Mouse (Mus musculus) heart, adult 8-10 months (tissue): ENCODE data around the gene Bicra. TPM values are rescaled to one million over a fixed set of nuclear protein-coding genes. Genes with fewer than 3 reads are reported as not detected.

Experiments used
- DNase-seq: peaks from one replicate; pipeline ENCODE4 v3.0.0; 2022; ENCODE audit warnings: low spot score
- total RNA-seq, 4 experiments: library from RNA; stranded (reverse); gene quantifications; 2 replicates each; pipeline ENCODE4 v1.2.4; 2022

The Bicra gene
- total RNA-seq, 4 experiments from 2014 or later, result 5.7 to 8.6 (median 7.7) TPM

DNA sequence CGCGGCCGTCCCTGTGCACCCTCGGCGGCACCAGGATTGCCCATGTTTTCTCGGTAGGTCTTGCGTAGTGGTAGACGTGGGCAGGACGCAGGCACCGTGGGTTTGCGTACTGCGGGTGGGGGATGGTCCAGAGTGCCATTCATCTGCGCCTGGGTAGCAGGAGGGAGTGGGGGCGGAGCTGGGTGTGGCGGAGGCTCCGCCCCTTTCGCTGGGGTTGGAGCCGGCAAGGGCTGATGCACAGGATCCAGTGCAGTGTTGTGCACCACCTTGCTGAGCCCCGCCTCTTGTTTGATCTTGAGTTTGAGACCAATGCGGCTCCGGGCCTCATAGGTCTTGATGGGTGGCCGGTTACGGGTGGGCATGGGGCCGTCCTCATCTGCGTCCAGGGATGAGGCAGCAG lies 75.5 kb downstream of the Bicra start:
- DNase-seq, result no peak

DNA sequence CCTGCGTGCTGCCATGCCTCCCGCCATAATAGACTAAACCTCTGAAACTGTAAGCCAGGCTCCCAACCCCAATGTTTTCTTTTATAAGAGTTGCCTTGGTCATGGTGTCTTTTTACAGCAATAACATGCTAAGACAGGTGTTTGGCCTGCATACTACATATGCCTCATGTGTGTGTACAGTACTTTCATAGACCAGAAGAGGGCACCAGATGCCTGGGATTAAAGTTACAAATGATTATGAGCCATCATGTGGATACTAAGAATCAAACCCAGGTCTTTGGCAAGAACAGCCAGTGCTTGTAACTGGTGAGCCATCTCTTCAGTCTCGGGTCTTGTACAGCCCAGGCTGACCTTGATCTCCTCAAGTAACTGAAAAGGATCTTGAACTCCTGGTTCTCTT lies 78.0 kb downstream of the Bicra start:
- DNase-seq, result no peak

DNA sequence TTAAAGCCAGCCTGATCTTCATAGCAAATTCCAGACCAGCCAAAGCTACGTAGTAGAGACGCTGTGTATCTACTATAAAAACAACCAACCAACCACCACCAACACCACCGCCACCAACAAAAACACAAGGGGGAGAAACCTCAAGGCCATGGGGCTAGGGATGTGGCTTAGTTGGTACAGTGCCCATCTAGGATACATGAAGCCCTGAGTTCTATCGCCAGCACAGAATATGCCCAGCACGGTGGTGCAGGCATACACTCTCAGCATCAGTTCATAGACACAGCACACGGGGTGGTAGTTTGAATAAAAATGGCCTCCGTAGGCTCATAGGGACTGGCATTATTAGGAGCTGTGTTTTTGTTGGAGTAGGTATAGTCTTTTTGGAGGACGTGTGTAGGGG lies 79.4 kb downstream of the Bicra start:
- DNase-seq, result no peak

DNA sequence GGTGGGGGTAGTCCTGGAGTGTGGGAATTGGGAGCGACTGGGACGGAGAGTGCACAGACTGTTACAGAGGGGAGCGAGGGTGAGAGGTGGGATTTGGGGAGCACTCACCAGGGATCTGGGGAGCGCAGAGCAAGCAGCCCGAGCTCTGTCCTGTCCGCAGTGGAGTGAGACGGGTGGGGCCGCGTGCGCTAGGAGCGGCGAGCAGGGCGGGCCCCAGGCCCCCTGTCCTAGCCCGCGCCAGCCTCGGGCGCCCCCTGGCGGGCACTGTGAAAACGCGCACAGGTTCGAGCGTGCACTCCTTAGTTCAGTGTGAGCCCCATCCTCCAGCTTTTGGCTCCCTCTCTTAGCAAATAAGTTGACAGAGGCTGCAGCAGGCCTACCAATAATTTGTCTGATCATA lies 80.4 kb downstream of the Bicra start, which contains the start of gene Ehd2:
Gene Ehd2 (minus strand): TSS at position 256 of the 400 bp plus-strand sequence.
- peak; percentile 83 for DNase-seq

DNA sequence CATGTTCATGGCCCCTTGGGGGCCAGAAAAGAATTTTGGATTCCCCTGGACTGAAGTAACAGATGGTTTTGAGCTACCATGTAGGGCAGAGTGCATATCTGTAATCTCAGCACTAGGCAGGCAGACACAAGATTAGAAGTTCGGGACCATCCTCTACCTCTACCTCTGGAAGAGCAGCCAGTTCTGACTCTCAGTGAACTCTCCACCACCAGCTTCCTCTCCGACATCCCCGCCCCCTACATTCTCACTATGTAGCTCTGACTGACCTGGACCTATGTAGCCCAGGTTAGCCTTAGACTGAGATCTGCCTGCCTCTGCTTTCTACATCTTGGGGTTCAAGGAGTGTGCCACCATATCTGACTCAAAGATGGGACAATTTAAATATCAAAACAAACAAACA lies 81.2 kb downstream of the Bicra start:
- DNase-seq, result no peak

DNA sequence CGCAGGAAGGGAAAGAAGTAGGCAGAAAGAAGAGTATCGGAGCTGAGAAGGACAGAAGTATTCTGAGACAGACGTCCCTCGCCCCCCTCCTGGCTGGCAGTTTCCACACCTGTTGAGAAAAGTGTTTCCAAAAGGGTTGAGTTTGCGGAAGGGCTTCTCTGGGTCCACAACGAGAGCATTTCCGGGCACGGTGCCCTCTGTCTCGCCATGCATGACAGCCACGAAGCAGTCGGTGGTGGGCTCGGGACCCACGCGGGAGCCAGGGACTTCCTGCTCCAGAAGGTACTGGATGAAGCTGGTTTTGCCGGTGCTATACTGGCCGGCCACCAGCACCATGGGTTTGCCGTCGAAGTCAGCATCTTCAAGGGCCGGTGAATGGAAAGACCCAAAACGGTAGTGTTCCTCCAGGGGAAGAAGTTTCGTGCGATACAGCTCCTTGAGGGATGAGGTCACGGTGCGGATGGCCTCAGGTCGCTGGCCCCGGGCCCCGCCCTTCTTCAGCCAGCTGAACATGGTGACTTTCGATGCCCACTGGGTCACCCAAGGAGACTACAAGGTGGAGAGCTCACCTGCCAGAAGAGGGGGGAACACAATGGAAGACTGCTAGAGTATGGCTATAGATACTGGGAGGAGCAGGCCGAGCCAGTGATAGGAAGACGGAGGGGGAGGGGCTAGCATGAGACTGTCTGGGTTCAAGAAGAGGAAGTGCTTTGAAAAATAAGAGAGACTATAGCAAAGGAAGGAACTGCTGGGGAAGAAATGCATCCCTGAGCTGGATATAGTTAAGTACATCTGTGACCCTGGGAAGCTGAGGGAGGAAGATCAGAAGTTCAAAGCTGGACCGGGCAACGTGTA lies 83.7 kb downstream of the Bicra start:
- no peak for DNase-seq

DNA sequence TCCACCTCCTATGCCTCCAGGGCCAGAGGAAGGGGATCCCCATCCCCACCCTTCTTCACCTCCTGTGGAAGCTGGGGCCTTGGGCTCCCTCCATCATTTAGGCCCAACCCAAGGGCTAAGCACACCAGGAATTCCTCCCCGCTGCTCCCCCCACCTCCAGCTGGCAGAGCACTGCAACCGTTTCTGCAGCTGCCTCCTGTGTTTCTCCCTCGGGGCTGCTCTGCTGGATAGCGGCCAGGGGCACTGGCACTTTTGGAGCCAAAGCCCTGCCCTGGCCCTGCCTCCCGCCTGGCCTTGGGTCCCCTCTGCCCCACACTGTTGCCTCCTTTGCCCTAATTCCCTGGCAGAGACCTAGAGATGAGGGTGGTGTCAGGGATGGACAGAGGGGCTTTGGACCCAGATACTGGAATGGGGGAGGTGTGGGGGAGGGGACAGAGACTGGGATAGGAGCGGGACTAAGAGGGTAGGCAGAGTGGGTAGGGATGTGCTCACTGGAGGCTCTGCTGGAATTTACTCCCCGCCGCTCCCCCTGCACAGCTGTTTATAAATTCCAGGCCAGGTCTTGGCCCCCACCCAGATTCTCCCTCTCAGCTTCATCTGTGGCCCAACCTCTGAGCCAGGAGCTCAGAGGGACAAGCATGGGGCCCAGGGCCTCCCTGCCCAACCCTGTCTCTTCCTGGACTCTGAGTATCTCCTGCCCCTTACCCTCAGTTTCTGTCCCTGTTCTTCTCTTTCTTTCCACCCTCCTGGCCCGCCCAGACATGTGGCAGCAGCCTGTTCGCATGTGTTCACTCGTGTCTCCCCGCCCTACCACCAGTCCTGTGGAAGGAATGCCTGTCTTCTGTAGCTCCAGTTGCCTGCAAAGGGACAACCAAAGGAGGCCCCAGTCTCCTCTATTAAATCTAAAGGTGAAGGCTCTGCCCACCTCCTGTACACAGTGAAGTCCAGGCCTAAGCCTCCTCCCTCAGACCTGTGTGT lies 85.1 kb downstream of the Bicra start:
- peak; percentile 92 for DNase-seq

DNA sequence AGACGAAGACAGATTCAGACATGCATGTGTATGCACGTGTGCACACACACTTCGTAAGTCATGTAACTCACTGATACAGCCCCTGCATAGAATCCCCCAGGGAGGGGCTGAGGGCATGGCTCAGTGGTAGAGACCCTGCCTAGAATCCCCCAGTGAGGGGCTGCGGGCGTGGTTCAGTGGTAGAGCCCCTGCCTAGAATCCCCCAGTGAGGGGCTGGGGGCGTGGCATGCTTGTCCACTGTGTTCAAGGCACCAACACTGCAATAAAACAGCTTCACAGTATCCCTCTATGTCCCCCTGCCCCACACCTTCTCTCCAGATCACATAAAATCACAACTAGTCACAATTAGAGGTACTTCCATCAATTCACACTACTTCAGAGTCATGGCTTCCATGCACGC lies 85.9 kb downstream of the Bicra start:
- DNase-seq, result no peak

DNA sequence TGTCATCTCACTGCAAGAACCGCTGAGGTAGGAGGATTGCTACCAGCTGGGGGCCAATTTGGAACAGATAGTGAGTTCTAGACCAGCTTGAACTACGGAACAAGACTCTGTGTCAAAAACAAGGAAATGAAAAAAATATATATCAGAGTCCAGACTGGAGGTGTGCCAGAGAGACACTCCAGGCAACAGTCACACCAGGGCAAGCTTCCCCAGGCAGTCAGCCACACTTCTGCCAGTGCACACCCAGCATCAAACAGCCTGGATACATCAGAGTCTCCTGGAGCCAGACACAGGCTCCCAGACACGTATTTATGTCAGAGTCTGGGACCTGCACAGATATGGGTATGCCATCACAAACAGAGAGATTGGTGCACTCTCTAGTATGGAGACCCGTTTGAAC lies 86.5 kb downstream of the Bicra start:
- DNase-seq, result no peak

DNA sequence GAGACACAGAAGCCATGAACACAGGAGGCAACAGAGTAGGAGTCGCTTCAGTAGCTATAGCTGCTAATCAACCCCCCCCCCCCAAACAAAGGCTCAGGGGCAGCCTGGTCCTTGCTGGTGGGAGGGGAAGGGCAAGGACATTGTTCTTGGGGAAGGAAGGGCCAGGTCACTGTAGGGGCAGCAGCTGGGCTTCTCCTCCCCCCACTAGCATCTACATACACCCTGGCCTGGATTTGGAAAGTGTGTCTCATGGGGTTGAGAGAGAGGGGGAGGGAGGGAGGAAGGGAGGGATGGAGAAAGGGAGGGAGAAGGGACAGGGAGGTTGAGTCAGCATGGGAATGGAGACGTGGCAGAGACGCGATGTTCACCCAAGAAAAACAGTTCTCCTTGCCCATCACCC lies 87.0 kb downstream of the Bicra start:
- peak; percentile 57 for DNase-seq

DNA sequence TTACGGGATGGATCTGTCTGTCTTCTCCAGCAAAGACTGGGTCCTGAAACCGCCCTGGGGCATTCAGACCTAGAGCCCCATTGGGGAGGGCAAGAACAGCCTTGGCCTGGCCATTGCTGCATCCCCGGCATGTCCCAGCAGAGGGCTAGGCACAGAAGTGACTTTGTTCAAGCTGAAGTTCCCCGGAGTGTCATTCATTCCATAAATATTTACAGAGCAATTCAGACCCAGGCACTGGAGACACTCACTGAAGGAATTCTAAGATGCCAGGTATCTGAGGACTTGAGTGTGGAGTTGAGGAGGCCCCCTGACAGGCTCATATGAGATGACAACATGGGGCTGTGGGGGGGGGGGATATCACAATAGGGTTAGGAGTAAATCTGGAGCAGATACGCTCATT lies 91.6 kb downstream of the Bicra start:
- DNase-seq, result no peak

DNA sequence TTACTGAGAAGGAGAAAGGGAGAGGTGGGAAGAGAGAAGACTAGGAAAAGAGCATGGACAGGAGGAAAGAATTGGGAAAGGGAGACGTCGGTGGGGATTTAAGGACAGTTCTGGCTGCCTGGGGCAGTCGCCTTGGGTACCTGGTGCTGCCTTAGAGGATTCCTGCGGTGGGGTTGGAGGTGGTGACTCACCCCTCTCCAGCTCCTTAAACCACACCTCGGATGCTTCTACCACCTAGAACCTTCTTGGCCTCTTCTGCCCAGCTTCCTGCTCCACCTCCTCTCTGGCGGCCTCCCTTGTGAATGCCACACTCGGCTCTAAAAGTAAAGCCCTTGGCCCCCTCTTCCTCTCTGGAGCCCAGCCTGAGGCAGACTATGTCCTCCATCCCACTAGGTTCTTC lies 92.2 kb downstream of the Bicra start:
- DNase-seq, result no peak

DNA sequence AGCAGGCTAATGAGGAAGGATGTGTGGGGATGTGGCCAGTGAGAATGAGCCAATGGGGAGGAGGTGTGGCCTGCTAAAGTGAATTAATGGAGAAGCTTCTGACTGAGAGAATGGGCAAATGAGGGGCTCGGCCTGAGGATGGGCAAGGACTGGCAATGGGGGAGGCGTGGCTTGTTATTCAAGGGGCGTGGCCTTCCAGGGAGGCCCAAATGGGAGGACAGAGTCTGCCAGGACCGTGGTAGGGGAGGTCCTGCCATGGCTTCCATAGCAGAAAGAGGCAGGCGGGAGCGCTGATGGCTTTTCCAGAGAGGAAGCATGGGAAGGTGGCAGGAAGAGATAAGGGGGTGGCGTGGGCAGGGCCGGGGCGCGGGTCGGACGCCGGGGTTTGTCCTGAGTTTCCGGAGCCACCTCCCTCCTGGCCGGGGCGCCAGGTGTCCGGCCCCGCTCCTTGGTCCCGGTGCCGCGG lies 92.7 kb downstream of the Bicra start:
- peak; percentile 87 for DNase-seq

DNA sequence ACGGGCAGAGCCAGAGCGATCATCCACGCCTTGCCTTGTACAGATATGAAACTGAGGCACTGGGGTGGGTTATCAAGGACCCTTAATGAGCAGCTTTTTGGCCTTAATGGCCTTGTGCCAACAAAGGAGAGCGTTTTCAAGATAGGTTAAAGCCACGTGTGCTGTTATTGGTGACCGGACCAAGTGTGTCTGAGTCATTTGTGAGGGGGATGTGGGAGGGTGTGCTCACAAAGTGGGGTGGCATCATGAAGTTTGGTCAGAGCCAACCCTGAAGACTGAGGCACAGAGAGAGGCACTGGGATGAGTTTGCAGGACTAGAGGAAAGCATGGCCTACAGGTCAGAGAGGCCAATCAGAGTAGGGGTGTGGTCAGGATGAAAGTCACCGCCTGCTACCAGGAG lies 93.3 kb downstream of the Bicra start:
- DNase-seq, result no peak

DNA sequence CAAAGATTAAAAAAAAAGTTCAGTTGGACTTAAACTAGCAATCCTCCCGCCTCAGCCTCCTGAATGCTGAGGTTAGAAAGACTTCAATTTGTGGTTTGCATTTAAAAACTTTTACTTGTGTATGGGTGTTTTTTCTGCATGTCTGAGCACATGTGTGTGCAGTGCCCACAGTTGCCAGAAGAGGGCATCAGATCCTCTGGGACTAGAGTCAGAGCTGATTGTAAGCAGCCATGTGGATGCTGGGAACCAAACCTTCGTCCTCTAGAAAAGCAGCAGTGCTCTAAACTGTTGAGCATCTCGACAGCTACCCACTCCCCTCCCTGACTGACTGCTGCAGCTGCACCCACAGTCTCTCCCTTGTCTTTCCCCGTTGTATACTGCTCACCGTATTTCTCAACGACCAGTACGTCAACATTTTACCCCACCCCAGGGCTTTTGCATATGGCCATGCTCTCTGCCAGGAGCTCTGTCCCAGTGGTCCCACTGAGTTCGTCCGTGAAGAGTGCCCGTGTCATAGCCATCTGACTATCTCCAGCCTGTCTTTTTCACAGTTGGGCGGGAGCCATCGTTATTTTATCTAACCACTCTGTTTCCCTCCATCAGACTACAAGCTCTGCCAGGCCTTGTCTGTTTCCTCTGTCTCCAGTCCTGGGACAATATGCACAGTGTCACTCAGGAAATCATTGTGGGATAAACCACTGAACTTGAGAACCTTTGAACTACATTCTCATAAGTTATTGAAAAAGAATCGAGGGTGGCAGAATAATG lies 94.2 kb downstream of the Bicra start:
- no peak for DNase-seq

DNA sequence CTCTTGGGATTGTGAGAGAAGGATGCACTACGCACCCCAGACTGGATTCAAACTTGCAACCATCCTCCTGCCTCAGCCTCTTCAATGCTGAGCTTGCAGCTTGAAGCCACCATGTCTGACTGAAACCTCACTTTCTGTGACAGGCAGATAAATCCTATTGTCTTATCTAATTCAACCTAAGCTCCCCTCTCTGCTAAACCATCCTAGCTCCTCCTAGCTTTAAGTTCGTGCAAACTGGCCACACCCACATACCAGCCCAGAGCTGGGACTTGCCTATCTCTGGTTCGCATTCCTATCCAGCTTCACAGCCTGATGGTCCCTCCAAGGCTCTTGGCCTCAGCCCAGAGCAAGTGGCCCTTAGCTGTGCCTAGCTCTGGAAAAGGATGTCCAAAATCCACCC lies 95.3 kb downstream of the Bicra start:
- no peak for DNase-seq

DNA sequence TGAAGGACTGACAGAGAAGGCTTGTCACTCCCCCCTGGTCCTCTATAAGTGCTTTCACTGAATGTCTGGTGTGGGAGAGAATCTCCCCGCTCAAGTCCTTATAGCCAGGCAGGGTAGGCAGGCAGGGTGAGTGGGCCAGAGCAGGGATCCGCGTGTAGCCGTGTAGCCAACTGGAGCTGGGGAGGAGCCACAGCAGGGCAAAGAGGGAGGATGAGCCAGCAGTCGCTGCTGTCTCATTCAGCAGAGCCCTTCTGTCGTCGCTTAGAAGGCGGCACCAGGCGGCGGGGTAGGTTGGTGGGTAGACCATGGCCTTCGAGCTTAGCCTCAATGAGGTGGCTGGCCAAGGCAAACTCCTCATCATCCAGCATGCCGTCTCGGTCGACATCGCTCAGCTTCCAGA lies 97.7 kb downstream of the Bicra start:
- DNase-seq, result no peak

DNA sequence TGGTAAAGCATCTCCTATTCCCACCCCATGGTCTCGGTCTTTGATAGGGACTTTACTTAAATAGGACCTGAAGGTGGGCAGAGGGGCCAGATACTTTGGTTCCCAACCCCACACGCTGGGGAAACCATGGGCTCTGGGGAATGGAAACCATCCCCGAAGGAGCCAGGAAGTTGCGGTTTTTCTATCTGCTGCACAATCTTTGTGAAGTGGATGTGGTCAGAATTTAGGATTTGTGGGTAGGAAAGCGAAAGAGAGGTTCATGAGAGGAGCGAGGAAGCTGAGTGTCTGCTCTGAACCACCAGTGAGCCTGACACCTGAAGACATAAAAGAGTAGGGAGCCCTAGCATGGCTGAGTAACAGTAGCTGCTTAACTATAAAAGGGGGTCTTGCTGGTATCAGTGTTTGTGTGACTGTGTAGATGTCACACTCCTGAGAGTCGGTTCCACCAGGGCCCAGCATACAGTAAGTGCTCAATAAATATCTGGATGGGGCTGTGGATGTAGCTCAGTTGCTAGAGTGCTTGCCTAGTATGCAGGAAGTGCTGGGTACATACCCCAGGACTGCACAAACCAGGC lies 98.4 kb downstream of the Bicra start:
- DNase-seq, result no peak

DNA sequence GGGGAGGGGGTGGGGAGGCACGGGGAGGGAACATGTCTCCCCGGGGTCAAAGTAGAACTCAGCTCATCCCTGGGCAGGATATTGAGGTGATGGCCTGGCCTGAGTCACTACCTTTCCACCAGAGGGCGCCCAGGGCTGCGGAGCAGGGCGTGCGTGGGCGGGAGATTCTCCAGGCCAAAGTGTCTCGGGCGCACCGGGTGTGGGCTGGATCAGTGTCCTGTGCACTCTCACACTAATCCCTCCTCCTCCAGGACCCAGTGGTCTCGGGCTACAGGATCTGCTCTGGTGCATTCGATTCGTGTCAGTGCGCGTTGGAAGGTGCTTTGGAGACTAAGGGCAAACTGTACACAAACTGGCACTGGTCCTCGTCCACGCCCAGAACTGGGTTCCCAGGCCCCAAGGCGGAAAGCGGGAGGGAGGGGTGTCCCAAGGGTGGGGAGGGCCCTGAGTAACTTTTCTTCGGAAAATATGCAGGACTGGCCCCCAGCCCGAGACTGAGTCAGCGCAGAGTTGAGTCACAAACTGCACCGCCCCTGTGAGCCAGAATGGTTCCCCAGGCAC lies 99.3 kb downstream of the Bicra start:
- peak; percentile 95 for DNase-seq

DNA sequence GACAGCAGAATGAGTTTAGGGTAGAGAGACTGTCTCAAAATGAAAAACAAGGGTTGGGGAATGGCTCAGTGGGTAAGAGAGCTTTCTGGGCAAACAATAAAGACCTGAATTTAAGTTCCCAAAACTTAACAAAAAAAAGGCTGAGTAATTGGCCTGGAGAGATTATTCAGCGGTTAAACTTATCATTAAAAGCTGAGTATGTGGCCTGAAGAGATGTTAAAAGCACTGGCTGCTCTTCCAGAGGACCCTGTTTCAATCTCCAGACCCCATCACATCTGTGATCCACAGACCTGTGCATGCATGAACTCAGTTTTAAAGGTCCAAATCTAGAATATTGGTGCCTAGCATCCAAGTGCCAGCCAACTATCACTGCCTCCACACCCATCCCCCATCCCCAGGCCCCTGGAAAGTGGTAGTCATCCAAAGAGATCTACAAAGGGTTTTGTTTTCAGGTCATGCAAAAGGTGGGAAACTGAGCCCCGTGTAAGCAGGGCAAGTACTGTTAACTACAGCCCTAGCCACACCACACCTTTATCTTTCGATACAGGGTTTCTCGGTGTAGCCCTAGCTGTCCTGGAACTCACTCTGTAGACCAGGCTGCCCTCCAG lies 100.0 kb downstream of the Bicra start:
- no peak for DNase-seq
